Mouse (Mus musculus): ENCODE data around the gene Ano1. TPM values are rescaled to one million over a fixed set of nuclear protein-coding genes. Genes with fewer than 3 reads are reported as not detected.

Ano1 gene
- polyA plus RNA-seq, 1 experiment from 2014 or later: 9.8 TPM

- Histone ChIP-seq H3K4me1 (ENCODE audit: control insufficient read depth, insufficient read depth, low read length) (no peaks in the 10 kb centered on the region), H3K36me3 (ENCODE audit: control insufficient read depth, insufficient read depth, low read length) (no peaks in the 10 kb centered on the region), H3K27ac (ENCODE audit: low read length) (no peak overlapping the region), H3K27me3 (ENCODE audit: control insufficient read depth, insufficient read depth, low read depth, low read length) (no peaks in the 10 kb centered on the region), H3K9me3 (replicated peaks; ENCODE audit: control insufficient read depth, low read length, poor library complexity, severe bottlenecking) (no peaks in the 10 kb centered on the region), H3K4me2 (ENCODE audit: low read length) (no peak overlapping the region), H3K9ac (ENCODE audit: low read depth, low read length) (no peak overlapping the region), H3K4me3 (ENCODE audit: low read depth, low read length) (no peak overlapping the region)
- WGBS: 97% methylated on average over 5 of the region's 5 CpGs
- ATAC-seq: no peak
These were observed 35.7 kb upstream of the Ano1 start for GRCm38 (mm10) chr7:144787501-144787900.

DNA sequence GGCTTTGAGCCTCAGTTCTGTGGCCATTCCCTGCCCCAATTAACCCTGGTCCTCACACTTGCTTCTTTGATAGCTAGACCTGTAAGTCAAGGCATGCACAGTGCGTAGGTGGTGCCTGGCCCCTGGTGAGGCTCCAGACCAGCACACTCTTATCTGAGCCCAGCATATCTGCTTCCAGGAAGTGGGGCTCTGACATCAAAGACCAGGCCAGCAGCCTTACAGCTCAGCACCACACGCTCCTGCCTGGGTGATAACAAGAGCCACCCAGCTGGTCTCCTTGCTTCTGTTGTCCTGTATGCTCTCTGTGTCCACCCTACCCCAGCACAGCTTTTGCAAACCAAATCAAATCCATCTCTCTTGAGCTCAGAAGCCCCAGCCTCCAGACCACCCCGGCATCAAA lies 34.8 kb upstream of the Ano1 start:
- WGBS: 74% methylated on average over 3 of the region's 3 CpGs
- ATAC-seq: no peak
- Histone ChIP-seq H3K36me3 (ENCODE audit: control insufficient read depth, insufficient read depth, low read length) (no peaks in the 10 kb centered on the region), H3K27me3 (ENCODE audit: control insufficient read depth, insufficient read depth, low read depth, low read length) (no peaks in the 10 kb centered on the region), H3K27ac (ENCODE audit: low read length) (no peak overlapping the region), H3K4me2 (ENCODE audit: low read length) (no peak overlapping the region), H3K4me1 (ENCODE audit: control insufficient read depth, insufficient read depth, low read length) (no peaks in the 10 kb centered on the region), H3K4me3 (ENCODE audit: low read depth, low read length) (no peak overlapping the region), H3K9ac (ENCODE audit: low read depth, low read length) (no peak overlapping the region), H3K9me3 (replicated peaks; ENCODE audit: control insufficient read depth, low read length, poor library complexity, severe bottlenecking) (no peaks in the 10 kb centered on the region)

DNA sequence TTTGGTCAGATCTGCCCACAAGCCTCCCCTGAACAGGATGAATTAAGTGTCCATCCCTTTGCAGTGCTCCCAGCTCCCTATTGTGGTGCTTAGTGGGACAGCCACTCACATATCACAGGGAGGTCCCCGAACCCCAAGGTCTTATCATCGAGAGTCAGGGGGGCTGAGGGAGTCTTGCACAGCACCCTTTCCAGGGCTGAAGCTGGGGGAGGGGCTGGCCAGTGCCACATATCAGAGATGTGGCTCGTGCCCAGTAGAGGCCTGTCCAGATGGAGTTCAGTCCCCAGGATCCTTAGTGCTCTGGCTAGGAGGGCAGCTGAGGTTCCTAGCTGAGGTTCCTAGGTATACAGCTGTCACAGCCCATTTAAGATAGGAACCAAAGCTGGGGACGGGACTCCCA lies 32.4 kb upstream of the Ano1 start:
- no peaks in the 10 kb centered on the region for H3K36me3 ChIP-seq (ENCODE audit: control insufficient read depth, insufficient read depth, low read length)
- no peak overlapping the region for H3K9ac ChIP-seq (ENCODE audit: low read depth, low read length)
- no peaks in the 10 kb centered on the region for H3K9me3 ChIP-seq (replicated peaks; ENCODE audit: control insufficient read depth, low read length, poor library complexity, severe bottlenecking)
- no peaks in the 10 kb centered on the region for H3K27me3 ChIP-seq (ENCODE audit: control insufficient read depth, insufficient read depth, low read depth, low read length)
- H3K4me3 ChIP-seq (ENCODE audit: low read depth, low read length): no peak overlapping the region
- H3K4me1 ChIP-seq (ENCODE audit: control insufficient read depth, insufficient read depth, low read length): no peaks in the 10 kb centered on the region
- ATAC-seq: no peak
- WGBS: 63% methylated on average over 4 of the region's 4 CpGs
- H3K27ac ChIP-seq (ENCODE audit: low read length): no peak overlapping the region
- no peak overlapping the region for H3K4me2 ChIP-seq (ENCODE audit: low read length)

DNA sequence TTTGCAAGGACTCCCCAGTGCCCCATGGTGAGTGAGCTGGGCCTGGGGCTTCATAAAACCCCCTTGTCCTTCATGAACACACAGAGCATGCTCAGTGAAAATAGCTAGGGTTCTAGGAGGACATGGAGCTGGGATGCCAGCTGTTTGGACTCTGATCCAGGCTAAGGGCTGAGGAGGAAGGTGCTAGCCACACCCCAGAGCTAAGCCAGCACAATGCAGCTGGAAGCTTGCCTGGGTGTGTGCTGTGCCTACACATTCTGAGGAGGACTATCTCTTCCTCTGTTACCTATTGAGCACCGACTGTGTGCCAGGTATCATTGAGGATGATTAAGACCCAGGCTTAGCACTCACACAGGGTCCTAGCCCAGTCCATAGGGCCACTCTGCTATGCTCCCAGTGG lies 30.6 kb upstream of the Ano1 start:
- no peaks in the 10 kb centered on the region for H3K4me1 ChIP-seq (ENCODE audit: control insufficient read depth, insufficient read depth, low read length)
- 96% methylated on average over 1 of the region's 1 CpGs for WGBS
- no peaks in the 10 kb centered on the region for H3K36me3 ChIP-seq (ENCODE audit: control insufficient read depth, insufficient read depth, low read length)
- H3K4me3 ChIP-seq (ENCODE audit: low read depth, low read length): no peak overlapping the region
- no peak overlapping the region for H3K4me2 ChIP-seq (ENCODE audit: low read length)
- no peak for ATAC-seq
- no peak overlapping the region for H3K27ac ChIP-seq (ENCODE audit: low read length)
- no peaks in the 10 kb centered on the region for H3K9me3 ChIP-seq (replicated peaks; ENCODE audit: control insufficient read depth, low read length, poor library complexity, severe bottlenecking)
- H3K27me3 ChIP-seq (ENCODE audit: control insufficient read depth, insufficient read depth, low read depth, low read length): no peaks in the 10 kb centered on the region
- no peak overlapping the region for H3K9ac ChIP-seq (ENCODE audit: low read depth, low read length)

- ATAC-seq: no peak
- 25% methylated on average over 5 of the region's 5 CpGs for whole genome bisulfite sequencing
These were observed 29.6 kb upstream of the Ano1 start for GRCm38 (mm10) chr7:144781337-144781736.

GRCm38 (mm10) chr7:144780190-144780589 lies 28.4 kb upstream of the Ano1 start:
- Histone ChIP-seq H3K9me3 (replicated peaks; ENCODE audit: control insufficient read depth, low read length, poor library complexity, severe bottlenecking) (no peaks in the 10 kb centered on the region), H3K9ac (ENCODE audit: low read depth, low read length) (no peak overlapping the region), H3K36me3 (ENCODE audit: control insufficient read depth, insufficient read depth, low read length) (no peaks in the 10 kb centered on the region), H3K27ac (ENCODE audit: low read length) (no peak overlapping the region), H3K4me1 (ENCODE audit: control insufficient read depth, insufficient read depth, low read length) (no peaks in the 10 kb centered on the region), H3K4me2 (ENCODE audit: low read length) (no peak overlapping the region), H3K4me3 (ENCODE audit: low read depth, low read length) (no peak overlapping the region), H3K27me3 (ENCODE audit: control insufficient read depth, insufficient read depth, low read depth, low read length) (no peaks in the 10 kb centered on the region)
- WGBS: 80% methylated on average over 8 of the region's 8 CpGs
- no peak for ATAC-seq

More at GRCm38 (mm10) chr7:144781337-144781736, 29.6 kb upstream of the Ano1 start:
- Histone ChIP-seq H3K4me2 (ENCODE audit: low read length) (no peak overlapping the region), H3K9ac (ENCODE audit: low read depth, low read length) (no peak overlapping the region), H3K4me1 (ENCODE audit: control insufficient read depth, insufficient read depth, low read length) (no peaks in the 10 kb centered on the region), H3K36me3 (ENCODE audit: control insufficient read depth, insufficient read depth, low read length) (no peaks in the 10 kb centered on the region), H3K27ac (ENCODE audit: low read length) (no peak overlapping the region), H3K4me3 (ENCODE audit: low read depth, low read length) (no peak overlapping the region), H3K27me3 (ENCODE audit: control insufficient read depth, insufficient read depth, low read depth, low read length) (no peaks in the 10 kb centered on the region), H3K9me3 (replicated peaks; ENCODE audit: control insufficient read depth, low read length, poor library complexity, severe bottlenecking) (no peaks in the 10 kb centered on the region)

- no peak overlapping the region for H3K27ac ChIP-seq (ENCODE audit: low read length)
- no peak for ATAC-seq
- no peaks in the 10 kb centered on the region for H3K9me3 ChIP-seq (replicated peaks; ENCODE audit: control insufficient read depth, low read length, poor library complexity, severe bottlenecking)
- H3K9ac ChIP-seq (ENCODE audit: low read depth, low read length): no peak overlapping the region
- WGBS: 78% methylated on average over 2 of the region's 2 CpGs
- H3K27me3 ChIP-seq (ENCODE audit: control insufficient read depth, insufficient read depth, low read depth, low read length): no peaks in the 10 kb centered on the region
- H3K4me3 ChIP-seq (ENCODE audit: low read depth, low read length): no peak overlapping the region
- H3K4me1 ChIP-seq (ENCODE audit: control insufficient read depth, insufficient read depth, low read length): no peaks in the 10 kb centered on the region
- no peaks in the 10 kb centered on the region for H3K36me3 ChIP-seq (ENCODE audit: control insufficient read depth, insufficient read depth, low read length)
- no peak overlapping the region for H3K4me2 ChIP-seq (ENCODE audit: low read length)
These were observed 27.9 kb upstream of the Ano1 start for GRCm38 (mm10) chr7:144779691-144780090.

DNA sequence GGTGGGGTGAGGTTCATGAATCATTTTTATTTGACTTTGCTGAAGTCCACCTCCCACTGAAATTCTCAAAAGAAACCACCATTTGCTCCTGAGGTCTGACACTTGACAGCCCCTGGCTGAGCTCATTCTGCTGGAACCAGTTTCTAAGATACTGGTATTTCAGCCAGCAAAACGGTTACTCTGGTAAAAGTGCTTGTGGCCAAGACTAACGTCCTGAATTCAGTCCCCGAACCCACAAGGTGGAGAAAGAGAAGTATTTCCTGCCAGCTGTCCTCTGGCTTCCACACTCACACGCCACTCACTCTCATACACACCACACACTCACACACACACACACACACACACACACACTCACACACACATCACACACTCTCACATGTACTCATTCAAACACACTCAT lies 26.0 kb upstream of the Ano1 start:
- H3K9ac ChIP-seq (ENCODE audit: low read depth, low read length): no peak overlapping the region
- H3K4me1 ChIP-seq (ENCODE audit: control insufficient read depth, insufficient read depth, low read length): no peaks in the 10 kb centered on the region
- H3K9me3 ChIP-seq (replicated peaks; ENCODE audit: control insufficient read depth, low read length, poor library complexity, severe bottlenecking): no peaks in the 10 kb centered on the region
- H3K27ac ChIP-seq (ENCODE audit: low read length): no peak overlapping the region
- H3K36me3 ChIP-seq (ENCODE audit: control insufficient read depth, insufficient read depth, low read length): no peaks in the 10 kb centered on the region
- ATAC-seq: no peak
- H3K27me3 ChIP-seq (ENCODE audit: control insufficient read depth, insufficient read depth, low read depth, low read length): no peaks in the 10 kb centered on the region
- WGBS: 50% methylated on average over 4 of the region's 4 CpGs
- no peak overlapping the region for H3K4me2 ChIP-seq (ENCODE audit: low read length)
- no peak overlapping the region for H3K4me3 ChIP-seq (ENCODE audit: low read depth, low read length)

GRCm38 (mm10) chr7:144775804-144776447 lies 24.2 kb upstream of the Ano1 start:
- no peak overlapping the region for H3K4me2 ChIP-seq (ENCODE audit: low read length)
- no peaks in the 10 kb centered on the region for H3K27me3 ChIP-seq (ENCODE audit: control insufficient read depth, insufficient read depth, low read depth, low read length)
- 32% methylated on average over 6 of the region's 6 CpGs for WGBS
- H3K4me3 ChIP-seq (ENCODE audit: low read depth, low read length): no peak overlapping the region
- H3K36me3 ChIP-seq (ENCODE audit: control insufficient read depth, insufficient read depth, low read length): no peaks in the 10 kb centered on the region
- no peaks in the 10 kb centered on the region for H3K4me1 ChIP-seq (ENCODE audit: control insufficient read depth, insufficient read depth, low read length)
- H3K9ac ChIP-seq (ENCODE audit: low read depth, low read length): no peak overlapping the region
- peak; percentile 60; the same call in 1 of the 2 replicates for ATAC-seq
- H3K9me3 ChIP-seq (replicated peaks; ENCODE audit: control insufficient read depth, low read length, poor library complexity, severe bottlenecking): no peaks in the 10 kb centered on the region
- no peak overlapping the region for H3K27ac ChIP-seq (ENCODE audit: low read length)
